Mouse (Mus musculus) heart, adult 8-10 months (tissue): ENCODE measurements around the gene Calr3. TPM values are rescaled to one million over a fixed set of nuclear protein-coding genes. Genes with fewer than 3 reads are reported as not detected.
A peak's percentile ranks its signal among the peaks of the same experiment; 100 is the strongest.

Experiments
- DNase-seq: peaks from one replicate; pipeline ENCODE4 v3.0.0; 2022; ENCODE audit warnings: low spot score
- total RNA-seq, 4 experiments: library from RNA; stranded (reverse); gene quantifications; 2 replicates each; pipeline ENCODE4 v1.2.4; 2022

The Calr3 gene
- total RNA-seq, result 10 to 100 TPM; 18.1 to 29.0 (median 23.1) TPM

- peak; percentile 99 for DNase-seq
These were observed at the start of gene Calr3, which contains the start of gene 1700030K09Rik for GRCm38 (mm10) chr8:72443338-72443993. Gene Calr3 (minus strand): TSS chr8:72443870. Gene 1700030K09Rik (plus strand): TSS chr8:72443880.

GRCm38 (mm10) chr8:72493381-72493780 is 49.7 kb upstream of the Calr3 start:
- no peak for DNase-seq

GRCm38 (mm10) chr8:72492622-72493081 is 49.0 kb upstream of the Calr3 start:
- DNase-seq, result peak; percentile 98

- DNase-seq, result no peak
These were observed 48.3 kb upstream of the Calr3 start, which contains the start of gene Slc35e1 for GRCm38 (mm10) chr8:72491680-72492621. Gene Slc35e1 (minus strand): TSS chr8:72492614.

GRCm38 (mm10) chr8:72491017-72491416 is 47.3 kb upstream of the Calr3 start:
- no peak for DNase-seq

GRCm38 (mm10) chr8:72487014-72487413 is 43.3 kb upstream of the Calr3 start:
- no peak for DNase-seq

- peak; percentile 56 for DNase-seq
These were observed 42.0 kb upstream of the Calr3 start for GRCm38 (mm10) chr8:72485456-72486199.

GRCm38 (mm10) chr8:72474826-72475546 is 31.3 kb upstream of the Calr3 start, which contains the start of gene Cherp:
Gene Cherp (minus strand): TSS chr8:72475226.
- peak; percentile 97 for DNase-seq

- DNase-seq, result no peak
These were observed 27.0 kb upstream of the Calr3 start for GRCm38 (mm10) chr8:72470684-72471083.

GRCm38 (mm10) chr8:72469984-72470383 is 26.3 kb upstream of the Calr3 start:
- no peak for DNase-seq

GRCm38 (mm10) chr8:72469243-72469642 is 25.6 kb upstream of the Calr3 start:
- no peak for DNase-seq

- DNase-seq, result no peak
These were observed 20.5 kb upstream of the Calr3 start for GRCm38 (mm10) chr8:72464211-72464610.

GRCm38 (mm10) chr8:72459881-72460533 is 16.3 kb upstream of the Calr3 start:
- DNase-seq, result no peak

- DNase-seq, result no peak
These were observed 14.8 kb upstream of the Calr3 start for GRCm38 (mm10) chr8:72458457-72458856.

GRCm38 (mm10) chr8:72457806-72458205 is 14.1 kb upstream of the Calr3 start:
- DNase-seq, result no peak

GRCm38 (mm10) chr8:72455317-72455716 is 11.6 kb upstream of the Calr3 start:
- DNase-seq, result no peak

- DNase-seq, result no peak
These were observed 10.2 kb upstream of the Calr3 start for GRCm38 (mm10) chr8:72453904-72454303.

GRCm38 (mm10) chr8:72451516-72451915 is 7.8 kb upstream of the Calr3 start:
- DNase-seq, result no peak

- DNase-seq, result no peak
These were observed 1.4 kb upstream of the Calr3 start for GRCm38 (mm10) chr8:72445071-72445470.

- no peak for DNase-seq
These were observed 302 bp upstream of the Calr3 start for GRCm38 (mm10) chr8:72443994-72444350.
